Mouse (Mus musculus) embryonic facial prominence, embryonic 12.5 days (tissue): ENCODE measurements around the gene Zfp950. TPM values are rescaled to one million over a fixed set of nuclear protein-coding genes. Genes with fewer than 3 reads are reported as not detected.
A peak's percentile ranks its signal among the peaks of the same experiment; 100 is the strongest.

Source experiments
- ATAC-seq: fragments of 200-750 bp; cut with Nextera tagmentation; 2 replicates; pipeline ENCODE4 v1.8.0; 2017; ENCODE audit not compliant: insufficient number of reproducible peaks, insufficient read depth, low FRiP score, low TSS enrichment
- H3K27ac ChIP-seq: fragments of 300-500 bp; sonication (generic); 2 replicates; pipeline ENCODE4 v1.5.1; 2016; ENCODE audit warnings: mild to moderate bottlenecking
- H3K27me3 ChIP-seq: fragments of 300-500 bp; sonication (generic); 2 replicates; pipeline ENCODE4 v1.6.1; 2016; ENCODE audit warnings: mild to moderate bottlenecking, moderate library complexity
- H3K36me3 ChIP-seq: fragments of 300-500 bp; sonication (generic); 2 replicates; pipeline ENCODE4 v1.6.1; 2016; ENCODE audit warnings: mild to moderate bottlenecking
- H3K4me1 ChIP-seq: fragments of 300-500 bp; sonication (generic); 2 replicates; pipeline ENCODE4 v1.6.1; 2016
- H3K4me2 ChIP-seq: fragments of 300-500 bp; sonication (generic); replicated peaks from 2 replicates; pipeline ENCODE4 v1.6.1; 2016; ENCODE audit warnings: mild to moderate bottlenecking, moderate library complexity
- H3K4me3 ChIP-seq: fragments of 300-500 bp; sonication (generic); 2 replicates; pipeline ENCODE4 v1.5.1; 2016; ENCODE audit warnings: mild to moderate bottlenecking
- H3K9ac ChIP-seq: fragments of 300-500 bp; sonication (generic); 2 replicates; pipeline ENCODE4 v1.6.1; 2016; ENCODE audit warnings: mild to moderate bottlenecking, moderate library complexity
- H3K9me3 ChIP-seq: fragments of 300-500 bp; sonication (generic); 2 replicates; pipeline ENCODE4 v1.6.1; 2016; ENCODE audit warnings: mild to moderate bottlenecking, moderate library complexity
- WGBS: fragments of 180-500 bp; shearing (Covaris S2); methylation state at CpG from one replicate; pipeline ENCODE4 v1.1.7; 2016; 5-methylcytosine and 5-hydroxymethylcytosine counted together
- polyA plus RNA-seq: library from polyadenylated mRNA; unstranded; fragments of >200 nt; fragmentation: Nextera tagmentation; extraction: Ambion mirVana; gene quantifications from 2 replicates; pipeline ENCODE4 v1.2.1, GENCODE M21; 2016

Zfp950 gene
- polyA plus RNA-seq, 1 experiment from 2014 or later: 52.7 TPM

DNA sequence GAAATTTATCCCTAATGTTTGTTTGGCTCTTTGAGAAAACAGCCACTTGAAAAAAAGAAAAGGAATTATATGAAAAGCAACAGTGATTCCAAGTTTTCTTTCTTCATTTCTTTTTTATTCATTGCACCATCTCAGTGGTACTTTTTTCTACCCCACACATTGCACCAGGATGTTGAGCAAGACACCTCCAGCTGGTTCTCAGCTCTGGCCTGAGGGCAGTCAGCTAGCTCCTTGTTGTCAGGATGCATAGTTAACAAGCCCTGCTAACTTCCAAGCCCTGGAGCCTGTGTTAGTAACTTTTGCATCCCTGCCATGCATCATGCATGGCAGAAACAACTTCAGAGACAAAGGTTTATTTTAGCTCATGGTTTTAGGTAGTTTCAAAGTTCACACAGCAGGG is 87.9 kb downstream of the Zfp950 start:
- Histone ChIP-seq H3K27me3 (no peaks in the 10 kb centered on the region), H3K4me3 (no peak overlapping the region), H3K9ac (no peak overlapping the region), H3K9me3 (no peaks in the 10 kb centered on the region), H3K36me3 (no peaks in the 10 kb centered on the region), H3K4me1 (0 out of 2 replicates have a peak, but pooled peaks cover 5% of the 10 kb centered on the region), H3K4me2 (no peak overlapping the region), H3K27ac (no peak overlapping the region)
- ATAC-seq: no peak

DNA sequence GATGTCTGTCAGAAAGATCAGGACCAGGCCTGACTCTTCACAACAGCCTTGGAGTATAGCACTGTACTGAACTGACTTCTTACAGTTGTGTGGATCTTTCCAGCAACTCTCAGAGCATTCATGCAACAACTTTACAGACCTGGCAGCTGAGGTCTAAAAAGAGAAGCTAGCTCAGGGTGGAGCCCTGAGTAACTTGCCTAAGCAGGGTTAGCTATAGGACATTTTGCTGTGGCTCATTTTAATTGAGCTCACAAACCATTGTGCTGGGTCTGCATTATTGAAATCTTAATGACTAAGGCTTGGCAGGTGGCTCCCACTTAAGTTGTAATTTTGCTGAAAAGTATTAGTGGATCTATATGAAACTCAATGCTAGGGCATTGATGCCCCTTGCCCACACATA is 88.6 kb downstream of the Zfp950 start:
- H3K4me1 ChIP-seq: no peaks in the 10 kb centered on the region
- H3K27ac ChIP-seq: no peak overlapping the region
- ATAC-seq: no peak
- no peaks in the 10 kb centered on the region for H3K27me3 ChIP-seq
- H3K9ac ChIP-seq: no peak overlapping the region
- H3K4me3 ChIP-seq: no peak overlapping the region
- no peaks in the 10 kb centered on the region for H3K9me3 ChIP-seq
- H3K4me2 ChIP-seq: no peak overlapping the region
- H3K36me3 ChIP-seq: no peaks in the 10 kb centered on the region

DNA sequence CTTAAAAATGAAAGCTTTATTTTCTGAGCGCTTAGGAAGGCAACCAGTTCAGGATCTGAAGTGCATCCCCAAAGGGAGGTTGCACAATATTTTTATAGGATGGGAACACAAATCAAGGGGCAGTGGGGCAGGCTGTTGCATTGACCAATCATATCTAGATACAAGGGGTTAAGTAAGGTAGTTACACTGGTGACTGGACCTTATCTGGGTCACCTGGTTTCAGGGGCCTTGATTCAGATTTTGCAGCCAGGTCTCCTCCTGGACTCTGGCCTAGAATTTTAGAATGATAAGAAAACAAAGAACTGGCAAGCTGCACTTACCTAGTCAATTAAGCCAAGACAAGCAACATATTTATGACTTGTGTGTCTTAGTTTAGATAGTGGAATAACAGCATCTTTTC is 89.5 kb downstream of the Zfp950 start:
- no peaks in the 10 kb centered on the region for H3K4me1 ChIP-seq
- no peak overlapping the region for H3K4me3 ChIP-seq
- no peaks in the 10 kb centered on the region for H3K27me3 ChIP-seq
- 95% methylated on average over 1 of the region's 1 CpGs for WGBS
- no peaks in the 10 kb centered on the region for H3K9me3 ChIP-seq
- H3K27ac ChIP-seq: no peak overlapping the region
- no peak overlapping the region for H3K4me2 ChIP-seq
- ATAC-seq: no peak
- no peaks in the 10 kb centered on the region for H3K36me3 ChIP-seq
- no peak overlapping the region for H3K9ac ChIP-seq

DNA sequence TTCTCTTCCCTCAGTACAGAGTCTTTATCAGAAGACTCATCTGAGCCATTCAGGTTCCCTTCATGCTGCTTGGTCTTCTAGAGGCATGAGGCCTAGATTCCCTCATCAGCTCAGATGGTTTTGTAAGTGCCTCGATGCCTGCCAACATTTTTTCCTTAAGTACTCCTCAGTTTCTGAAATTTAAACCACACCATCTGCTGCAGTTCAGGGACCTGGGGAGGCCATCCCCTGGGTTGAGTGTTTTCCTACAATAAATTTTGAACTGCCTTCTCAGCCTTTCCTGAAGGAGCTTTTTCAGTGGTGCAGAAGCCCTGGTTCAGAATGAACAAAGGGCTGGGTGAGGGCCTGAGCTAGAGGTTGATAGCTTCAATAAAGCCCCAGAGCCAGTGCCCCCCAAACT is 91.2 kb downstream of the Zfp950 start:
- H3K9ac ChIP-seq: no peak overlapping the region
- no peaks in the 10 kb centered on the region for H3K36me3 ChIP-seq
- no peaks in the 10 kb centered on the region for H3K9me3 ChIP-seq
- no peak overlapping the region for H3K4me3 ChIP-seq
- H3K4me2 ChIP-seq: no peak overlapping the region
- no peak for ATAC-seq
- WGBS: 55% methylated on average over 1 of the region's 1 CpGs
- no peaks in the 10 kb centered on the region for H3K4me1 ChIP-seq
- H3K27ac ChIP-seq: no peak overlapping the region
- H3K27me3 ChIP-seq: no peaks in the 10 kb centered on the region

DNA sequence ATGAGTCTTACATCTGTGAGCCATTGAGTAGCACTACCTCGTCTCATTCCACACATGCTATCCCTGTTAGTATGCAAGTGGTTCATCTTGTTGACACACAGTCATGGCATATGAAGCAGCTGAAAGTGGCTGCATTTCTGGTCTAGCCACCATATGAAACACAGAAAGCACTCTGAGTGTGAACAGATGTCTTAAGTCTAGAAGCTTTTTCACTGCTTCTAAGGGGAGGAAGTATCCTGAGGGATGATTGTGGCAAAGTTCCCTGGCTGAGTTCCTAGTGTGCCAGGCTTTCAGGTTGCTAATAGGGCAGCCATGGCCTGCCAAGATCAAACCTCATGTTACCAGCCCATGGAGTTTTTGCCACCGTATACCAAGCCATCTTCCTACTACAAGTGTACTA is 92.0 kb downstream of the Zfp950 start:
- Histone ChIP-seq H3K9me3 (no peaks in the 10 kb centered on the region), H3K4me2 (no peak overlapping the region), H3K9ac (no peak overlapping the region), H3K27ac (no peak overlapping the region), H3K27me3 (no peaks in the 10 kb centered on the region), H3K4me1 (no peaks in the 10 kb centered on the region), H3K4me3 (no peak overlapping the region), H3K36me3 (no peaks in the 10 kb centered on the region)
- no peak for ATAC-seq
- WGBS: 86% methylated on average over 2 of the region's 2 CpGs

DNA sequence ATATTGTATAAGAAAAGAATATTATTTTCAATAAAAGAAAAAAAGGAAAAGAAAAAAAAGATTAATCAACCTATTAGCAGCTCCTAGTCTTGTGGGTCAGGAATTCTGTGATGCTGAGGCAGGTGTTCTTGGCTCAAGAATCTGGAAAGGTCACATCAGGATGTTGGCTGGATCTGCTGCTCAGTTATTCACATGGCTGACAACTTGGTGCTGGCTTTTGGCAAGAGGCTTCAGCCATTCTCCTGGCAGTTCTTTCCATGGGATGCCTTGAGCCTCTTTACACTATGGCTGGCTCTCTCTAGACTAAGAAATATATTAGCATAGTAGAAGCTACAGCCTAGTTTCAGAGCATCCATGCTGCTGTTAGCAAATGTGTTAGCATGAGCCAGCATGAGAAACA is 101.5 kb downstream of the Zfp950 start:
- Histone ChIP-seq H3K9ac (no peak overlapping the region), H3K9me3 (no peaks in the 10 kb centered on the region), H3K4me2 (no peak overlapping the region), H3K4me3 (no peak overlapping the region), H3K27me3 (no peaks in the 10 kb centered on the region), H3K4me1 (no peaks in the 10 kb centered on the region), H3K36me3 (no peaks in the 10 kb centered on the region), H3K27ac (no peak overlapping the region)
- no peak for ATAC-seq

DNA sequence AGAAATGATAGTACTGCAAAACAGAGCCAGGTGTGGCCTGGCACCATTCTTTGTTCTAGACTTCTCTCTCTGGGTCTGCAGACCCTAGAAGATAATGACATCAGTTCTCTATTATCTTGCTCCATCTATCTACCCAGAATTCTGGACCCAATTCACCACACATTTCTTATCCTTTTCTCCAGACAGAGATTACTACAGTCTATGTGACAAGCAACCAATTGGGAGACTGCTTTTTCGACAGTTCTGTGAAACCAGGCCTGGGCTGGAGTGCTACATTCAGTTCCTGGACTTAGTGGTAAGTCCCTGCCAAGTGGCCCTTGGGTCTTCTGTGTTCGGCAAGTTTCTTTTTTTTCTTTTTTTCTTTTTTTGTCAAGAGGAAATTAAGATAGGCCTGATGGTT is 109.1 kb downstream of the Zfp950 start:
- Histone ChIP-seq H3K27me3 (no peaks in the 10 kb centered on the region), H3K9me3 (no peaks in the 10 kb centered on the region), H3K4me1 (no peaks in the 10 kb centered on the region), H3K4me3 (no peak overlapping the region), H3K4me2 (no peak overlapping the region), H3K9ac (no peak overlapping the region), H3K27ac (no peak overlapping the region), H3K36me3 (no peaks in the 10 kb centered on the region)
- 88% methylated on average over 2 of the region's 2 CpGs for WGBS
- ATAC-seq: no peak

DNA sequence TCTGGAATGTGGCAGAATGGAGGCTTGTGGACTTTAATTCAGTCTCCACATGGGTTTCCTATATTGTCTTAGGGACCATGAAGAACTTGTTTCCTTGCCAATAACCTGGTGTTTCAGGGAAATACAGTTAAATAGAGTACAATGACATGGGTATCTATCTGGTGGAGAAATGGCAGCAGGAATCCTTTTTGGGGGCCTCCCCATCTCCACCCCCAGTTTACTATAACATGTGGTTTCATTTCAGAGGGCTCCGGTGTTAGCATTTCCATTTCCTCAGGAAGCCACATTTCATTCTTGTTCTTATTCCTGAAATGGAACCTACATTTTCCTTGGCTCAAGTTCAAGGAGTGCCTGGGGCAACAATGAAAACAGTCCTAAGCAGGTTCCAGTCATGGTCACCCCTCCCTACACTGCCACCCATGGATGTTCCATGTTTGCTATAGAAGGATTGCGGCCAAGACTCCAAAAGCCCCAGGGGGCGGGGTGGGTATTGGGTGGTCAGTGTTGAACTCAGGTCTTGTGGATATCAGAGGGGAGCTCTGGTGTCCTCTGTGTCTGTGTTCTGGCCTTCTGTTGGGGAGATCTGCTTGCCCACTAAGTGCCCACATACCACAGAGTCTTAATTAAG is 118.6 kb downstream of the Zfp950 start:
- Histone ChIP-seq H3K27me3 (no peaks in the 10 kb centered on the region), H3K4me1 (peaks cover 23% of the 10 kb centered on the region), H3K9ac (no peak overlapping the region), H3K9me3 (no peaks in the 10 kb centered on the region), H3K4me2 (no peak overlapping the region), H3K27ac (peak overlapping the region; percentile 76; the same call in 1 of the 2 replicates), H3K4me3 (no peak overlapping the region), H3K36me3 (no peaks in the 10 kb centered on the region)
- 0 out of 2 replicates have a peak, but pooled peaks have one; percentile 28 for ATAC-seq
- WGBS: 53% methylated on average over 3 of the region's 3 CpGs

DNA sequence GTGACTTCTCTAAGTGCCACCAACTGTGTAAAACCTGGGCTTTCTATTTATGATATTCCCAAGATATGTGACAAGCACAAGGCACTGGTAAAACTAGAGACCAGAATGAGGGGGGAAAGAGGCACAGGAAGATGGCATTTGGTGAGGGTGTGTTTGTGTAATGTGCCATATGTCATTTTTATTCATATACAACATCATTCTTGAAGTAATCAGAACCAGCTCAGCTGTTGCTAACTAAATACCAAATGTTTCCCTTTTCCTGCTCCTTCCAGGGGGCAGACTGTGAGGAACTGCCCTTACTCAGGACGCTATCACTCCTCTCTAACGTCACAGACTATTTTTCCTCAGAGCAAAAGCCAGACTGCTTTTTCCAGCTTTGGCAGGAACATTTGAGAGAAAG is 119.1 kb downstream of the Zfp950 start:
- Histone ChIP-seq H3K9me3 (no peaks in the 10 kb centered on the region), H3K9ac (no peak overlapping the region), H3K36me3 (no peaks in the 10 kb centered on the region), H3K27me3 (no peaks in the 10 kb centered on the region), H3K4me2 (no peak overlapping the region), H3K27ac (peak overlapping the region; percentile 73; the same call in 1 of the 2 replicates), H3K4me1 (peaks cover 23% of the 10 kb centered on the region), H3K4me3 (no peak overlapping the region)
- ATAC-seq: peak; percentile 52; the same call in 1 of the 2 replicates
- 26% methylated on average over 2 of the region's 2 CpGs for WGBS

DNA sequence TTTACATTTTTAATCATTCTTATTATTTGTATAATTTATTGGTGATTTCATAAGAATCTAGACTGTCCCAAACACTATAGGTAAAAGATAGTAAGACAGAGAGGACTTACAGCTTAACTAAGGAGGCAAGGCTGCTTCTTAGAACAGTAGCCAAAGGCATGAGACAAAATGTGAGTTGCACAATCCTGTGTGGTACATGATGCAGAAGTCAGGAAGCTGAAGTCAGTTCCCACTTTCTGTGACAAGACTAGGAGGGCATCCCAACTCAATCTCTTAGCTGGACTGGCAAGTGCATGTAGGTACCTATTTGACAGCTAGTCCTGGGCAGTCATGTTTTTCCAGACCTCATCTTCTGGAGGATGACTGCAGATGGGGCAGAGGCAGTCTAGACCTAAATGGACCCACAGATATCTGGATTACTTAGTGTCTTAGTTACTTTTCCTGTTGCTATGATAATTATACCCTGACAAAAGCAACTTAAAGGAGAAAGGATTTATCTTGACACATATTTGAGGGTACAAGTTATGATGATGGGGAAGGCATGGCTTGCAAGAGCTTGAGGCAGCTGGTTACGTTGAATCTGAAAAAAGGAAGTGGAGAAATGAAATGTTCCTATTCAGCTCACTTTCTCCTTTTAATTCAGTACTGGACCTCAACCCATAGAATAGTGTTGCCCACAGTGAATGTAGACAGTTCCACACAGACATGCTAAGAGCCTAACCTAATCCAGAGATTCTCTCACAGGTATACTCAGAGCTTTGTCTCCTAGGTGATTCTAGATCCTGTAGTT is 123.0 kb downstream of the Zfp950 start:
- Histone ChIP-seq H3K4me1 (peaks cover 19% of the 10 kb centered on the region), H3K9me3 (no peaks in the 10 kb centered on the region), H3K4me2 (no peak overlapping the region), H3K27ac (no peak overlapping the region), H3K27me3 (no peaks in the 10 kb centered on the region), H3K36me3 (no peaks in the 10 kb centered on the region), H3K9ac (no peak overlapping the region), H3K4me3 (no peak overlapping the region)
- 74% methylated on average over 1 of the region's 1 CpGs for WGBS
- no peak for ATAC-seq

DNA sequence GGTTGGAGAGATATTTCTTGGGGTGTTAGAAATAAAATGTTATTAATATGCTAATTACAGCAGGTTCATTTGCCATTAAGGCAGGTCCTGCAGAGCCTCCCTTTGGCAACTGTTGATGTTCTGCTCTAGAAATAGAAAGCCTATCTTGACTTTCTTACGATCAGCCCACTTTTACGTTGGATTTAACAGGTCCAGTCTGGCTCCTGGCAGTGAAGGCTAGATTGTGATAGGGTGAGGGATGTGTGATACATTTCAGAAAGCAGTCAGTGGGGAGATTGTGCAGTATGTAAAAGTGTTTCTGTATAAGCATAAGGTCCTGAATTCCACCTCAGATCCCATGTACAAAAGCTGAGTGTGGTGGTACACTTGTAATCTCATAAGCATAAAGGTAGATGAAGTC is 131.4 kb downstream of the Zfp950 start:
- Histone ChIP-seq H3K9ac (no peak overlapping the region), H3K36me3 (no peaks in the 10 kb centered on the region), H3K4me1 (no peaks in the 10 kb centered on the region), H3K9me3 (no peaks in the 10 kb centered on the region), H3K27me3 (no peaks in the 10 kb centered on the region), H3K4me3 (no peak overlapping the region), H3K27ac (no peak overlapping the region), H3K4me2 (no peak overlapping the region)
- WGBS: 87% methylated on average over 2 of the region's 2 CpGs
- no peak for ATAC-seq
